Mouse (Mus musculus) right cerebral cortex, adult 2 months (tissue): Measurements from ENCODE around the gene Cdhr3.
"Not testable (repeated sequence)": the region's sequence is repeated elsewhere in the genome, so short reads cannot be mapped to it uniquely, and the experiment has no call there.

ENCODE experiments used
- DNase-seq, 2 experiments: peaks; one replicate each; pipeline ENCODE4 v3.0.0; 2021 to 2022; ENCODE audit warnings: low spot score in 2 of 2

The Cdhr3 gene

GRCm38 (mm10) chr12:33076309-33076708 lies 16.4 kb downstream of the Cdhr3 start:
- no peak for DNase-seq

GRCm38 (mm10) chr12:33071901-33072672 lies 20.6 kb downstream of the Cdhr3 start:
- DNase-seq = peak; percentile 63 to 68

- DNase-seq = no peak
Measured at GRCm38 (mm10) chr12:33068977-33069376, 23.7 kb downstream of the Cdhr3 start.

GRCm38 (mm10) chr12:33066355-33066754 lies 26.3 kb downstream of the Cdhr3 start:
- no peak for DNase-seq

GRCm38 (mm10) chr12:33065162-33065561 lies 27.5 kb downstream of the Cdhr3 start:
- DNase-seq = peak; percentile 42 to 44

GRCm38 (mm10) chr12:33064266-33064665 lies 28.4 kb downstream of the Cdhr3 start:
- DNase-seq = no peak

- no peak for DNase-seq
Measured at GRCm38 (mm10) chr12:33063250-33063649, 29.4 kb downstream of the Cdhr3 start.

GRCm38 (mm10) chr12:33062379-33062778 lies 30.3 kb downstream of the Cdhr3 start:
- DNase-seq = not testable (repeated sequence)

- DNase-seq = peak; percentile 58 to 75
Measured at GRCm38 (mm10) chr12:33061651-33062050, 31.0 kb downstream of the Cdhr3 start.

- peak; percentile 22 to 26 for DNase-seq
Measured at GRCm38 (mm10) chr12:33057231-33058048, 35.2 kb downstream of the Cdhr3 start.

- DNase-seq = no peak
Measured at GRCm38 (mm10) chr12:33056574-33056973, 36.1 kb downstream of the Cdhr3 start.

- DNase-seq = no peak
Measured at GRCm38 (mm10) chr12:33056074-33056473, 36.6 kb downstream of the Cdhr3 start.

- DNase-seq = no peak
Measured at GRCm38 (mm10) chr12:33053746-33054145, 38.9 kb downstream of the Cdhr3 start.

GRCm38 (mm10) chr12:33053311-33053710 lies 39.4 kb downstream of the Cdhr3 start:
- no peak for DNase-seq

GRCm38 (mm10) chr12:33048391-33048790 lies 44.3 kb downstream of the Cdhr3 start:
- DNase-seq = no peak

GRCm38 (mm10) chr12:33046434-33046833 lies 46.2 kb downstream of the Cdhr3 start:
- DNase-seq = no peak

GRCm38 (mm10) chr12:33045533-33046361 lies 46.9 kb downstream of the Cdhr3 start:
- no peak for DNase-seq

- DNase-seq = no peak
Measured at GRCm38 (mm10) chr12:33041476-33041875, 51.2 kb downstream of the Cdhr3 start.

- DNase-seq = no peak
Measured at GRCm38 (mm10) chr12:33040811-33041210, 51.9 kb downstream of the Cdhr3 start.

- DNase-seq = no peak
Measured at GRCm38 (mm10) chr12:33038676-33039075, 54.0 kb downstream of the Cdhr3 start.

GRCm38 (mm10) chr12:33035719-33036521 lies 56.8 kb downstream of the Cdhr3 start:
- DNase-seq = peak; percentile 86 to 89
